Mouse (Mus musculus) small intestine, adult 2 months (tissue): ENCODE measurements around the gene Arpc3.

Experiments used
- CTCF ChIP-seq: fragments of 200-500 bp; IDR thresholded peaks from 2 replicates; pipeline ENCODE4 v1.5.1; 2012; ENCODE audit warnings: low read depth, mild to moderate bottlenecking, control low read depth, inconsistent platforms, low read length, moderate library complexity, mixed read lengths; ENCODE audit not compliant: insufficient replicate concordance, insufficient read length; ENCODE audit errors: extremely low read depth
- POLR2A ChIP-seq: fragments of 200-500 bp; IDR thresholded peaks from 2 replicates; pipeline ENCODE4 v1.6.1; 2012; ENCODE audit warnings: low read depth, mild to moderate bottlenecking, control low read depth, inconsistent platforms, low read length, moderate library complexity

- no peak for TF ChIP-seq CTCF
- no peak for TF ChIP-seq POLR2A
These were observed 53.5 kb downstream of the Arpc3 start for GRCm38 (mm10) chr5:122445051-122445610.
